Comparison of ENCODE assay signal across 12 mouse cellular contexts in genomic region chr1:54119638-54120320, GRCm38 (mm10).
DNase-seq lines count a peak whose midpoint lies in the region; ATAC-seq and TF ChIP-seq lines count a peak whose summit lies in the region.
"Had no signal": no experiment of that assay in that cellular context is flagged by ENCODE, and none has a peak within 500 bp of the region (broad histone marks: within the 10 kb centered on the region; RNA-seq: fewer than 3 reads in every experiment).

No protein-coding gene starts in this region.

- no peaks in the 10 kb centered on the region for H3K9me3 ChIP-seq in embryonic facial prominence, embryonic 15.5 days (replicated peaks)
- H3K9me3 ChIP-seq in hindbrain, embryonic 15.5 days: no peaks in the 10 kb centered on the region
- H3K9me3 ChIP-seq in midbrain, embryonic 15.5 days: no peaks in the 10 kb centered on the region
- H3K9me3 ChIP-seq: heart, embryonic 13.5 days had no signal

- TF ChIP-seq POLR2A in brain, embryonic 14.5 days (IDR thresholded peaks at IDR 0.05; ENCODE audit: borderline replicate concordance, extremely low read depth, insufficient read depth, insufficient read length, poor library complexity, severe bottlenecking): no peak

- H3K36me3 ChIP-seq in embryonic facial prominence, embryonic 15.5 days: no peaks in the 10 kb centered on the region
- no peaks in the 10 kb centered on the region for H3K36me3 ChIP-seq in hindbrain, embryonic 15.5 days
- no peaks in the 10 kb centered on the region for H3K36me3 ChIP-seq in midbrain, embryonic 15.5 days (replicated peaks)
- H3K36me3 ChIP-seq: heart, embryonic 13.5 days had no signal

- H3K4me1 ChIP-seq in embryonic facial prominence, embryonic 15.5 days: peaks cover 27% of the 10 kb centered on the region
- H3K4me1 ChIP-seq in hindbrain, embryonic 15.5 days (replicated peaks): peaks cover 14% of the 10 kb centered on the region
- H3K4me1 ChIP-seq in midbrain, embryonic 15.5 days: peaks cover 16% of the 10 kb centered on the region

- H3K4me2 ChIP-seq in embryonic facial prominence, embryonic 15.5 days (replicated peaks): 0 out of 2 replicates have a peak overlapping the region, but pooled peaks have one; percentile 8
- no peak overlapping the region for H3K4me2 ChIP-seq in hindbrain, embryonic 15.5 days
- no peak overlapping the region for H3K4me2 ChIP-seq in midbrain, embryonic 15.5 days
- H3K4me2 ChIP-seq: heart, embryonic 13.5 days; liver, embryonic 11.5 days had no signal

- WGBS in embryonic facial prominence, embryonic 15.5 days: 63% methylated on average over 9 of the region's 9 CpGs
- WGBS in hindbrain, embryonic 15.5 days: 55% methylated on average over 9 of the region's 9 CpGs
- WGBS in midbrain, embryonic 15.5 days: 47% methylated on average over 9 of the region's 9 CpGs

- no peaks in the 10 kb centered on the region for H3K27me3 ChIP-seq in embryonic facial prominence, embryonic 15.5 days
- no peaks in the 10 kb centered on the region for H3K27me3 ChIP-seq in hindbrain, embryonic 15.5 days
- no peaks in the 10 kb centered on the region for H3K27me3 ChIP-seq in midbrain, embryonic 15.5 days (replicated peaks)
- H3K27me3 ChIP-seq: heart, embryonic 13.5 days had no signal

- no peak for TF ChIP-seq CTCF in brain, embryonic 14.5 days (IDR thresholded peaks at IDR 0.05; ENCODE audit: borderline replicate concordance, extremely low read depth, insufficient read depth, insufficient read length)

- H3K27ac ChIP-seq in embryonic facial prominence, embryonic 15.5 days (replicated peaks): no peak overlapping the region; the same call in 1 of the 2 replicates
- H3K27ac ChIP-seq in hindbrain, embryonic 15.5 days (replicated peaks): no peak overlapping the region
- no peak overlapping the region for H3K27ac ChIP-seq in midbrain, embryonic 15.5 days
- H3K27ac ChIP-seq: heart, embryonic 13.5 days had no signal

- no peak overlapping the region for H3K9ac ChIP-seq in embryonic facial prominence, embryonic 15.5 days
- no peak overlapping the region for H3K9ac ChIP-seq in hindbrain, embryonic 15.5 days
- H3K9ac ChIP-seq in midbrain, embryonic 15.5 days: no peak overlapping the region
- H3K9ac ChIP-seq: heart, embryonic 13.5 days had no signal

- peak; percentile 71 for DNase-seq in brain, embryonic 14.5 days (ENCODE audit: low read depth)
- DNase-seq in c-Kit-positive CD71-positive TER-119-positive erythroid progenitor cells, embryonic 14.5 days (ENCODE audit: low spot score): no peak
- no peak for DNase-seq in adrenal gland, postnatal 4 days (ENCODE audit: low spot score in 2 of 2)
- DNase-seq: cerebellum, adult 18-20 months; gastrocnemius, postnatal 25 days; lung, postnatal 10 days had no signal

- H3K4me3 ChIP-seq in embryonic facial prominence, embryonic 15.5 days (replicated peaks): no peak overlapping the region
- no peak overlapping the region for H3K4me3 ChIP-seq in hindbrain, embryonic 15.5 days
- H3K4me3 ChIP-seq in midbrain, embryonic 15.5 days: no peak overlapping the region
- H3K4me3 ChIP-seq: heart, embryonic 13.5 days had no signal

- ATAC-seq in embryonic facial prominence, embryonic 15.5 days (ENCODE audit: insufficient number of reproducible peaks, low FRiP score, low TSS enrichment, low read depth): no peak
- ATAC-seq in hindbrain, embryonic 15.5 days (ENCODE audit: low FRiP score, low read depth): peak; percentile 65
- ATAC-seq in midbrain, embryonic 15.5 days (replicated peaks): peak; percentile 87
- no peak for ATAC-seq in erythroblast, adult 5-6 weeks (replicated peaks; ENCODE audit: low FRiP score, poor library complexity, severe bottlenecking)

Comparison
In these comparisons a context has a peak if more than half of its experiments do, and no peak if none do; other contexts are left out.
1. ATAC-seq: peak in hindbrain, embryonic 15.5 days (single experiment) and midbrain, embryonic 15.5 days (single experiment); none in embryonic facial prominence, embryonic 15.5 days (single experiment) and erythroblast, adult 5-6 weeks (single experiment).